Mouse (Mus musculus): ENCODE measurements at regions not wholly inside any gene's neighbourhood (a gene's known extent, or its start where the extent isn't known, plus 50 kb on each side); places are given as distances from the start of the nearest gene placed in this dataset.

GRCm38 (mm10) chr14:102615588-102616309 lies 366.7 kb downstream of the Kctd12 start:
- no peak for DNase-seq

- no peak for DNase-seq
These were observed 376.4 kb downstream of the Kctd12 start for GRCm38 (mm10) chr14:102606055-102606454.

- no peak for DNase-seq
These were observed 387.6 kb downstream of the Kctd12 start for GRCm38 (mm10) chr14:102594850-102595249.

- no peak for DNase-seq
These were observed 428.7 kb downstream of the Kctd12 start for GRCm38 (mm10) chr14:102553781-102554180.

GRCm38 (mm10) chr14:102552598-102552997 lies 429.8 kb downstream of the Kctd12 start:
- DNase-seq = no peak

GRCm38 (mm10) chr14:102524894-102525577 lies 457.4 kb downstream of the Kctd12 start:
- no peak for DNase-seq

- DNase-seq = no peak
These were observed 465.7 kb downstream of the Kctd12 start for GRCm38 (mm10) chr14:102516765-102517164.

GRCm38 (mm10) chr14:102514527-102514926 lies 467.9 kb downstream of the Kctd12 start:
- no peak for DNase-seq

GRCm38 (mm10) chr14:102512651-102513050 lies 469.8 kb downstream of the Kctd12 start:
- DNase-seq = no peak

GRCm38 (mm10) chr14:102511691-102512383 lies 470.6 kb downstream of the Kctd12 start:
- no peak for DNase-seq

GRCm38 (mm10) chr14:102510387-102510786 lies 472.1 kb downstream of the Kctd12 start:
- peak; percentile 52 for DNase-seq

- no peak for DNase-seq
These were observed 476.6 kb downstream of the Kctd12 start for GRCm38 (mm10) chr14:102505696-102506321.

- no peak for DNase-seq
These were observed 485.3 kb downstream of the Kctd12 start for GRCm38 (mm10) chr14:102497179-102497578.

GRCm38 (mm10) chr14:102492376-102492775 lies 490.1 kb downstream of the Kctd12 start:
- DNase-seq = no peak

- no peak for DNase-seq
These were observed 491.2 kb downstream of the Kctd12 start for GRCm38 (mm10) chr14:102491205-102491604.

GRCm38 (mm10) chr14:102477162-102477561 lies 505.3 kb downstream of the Kctd12 start:
- DNase-seq = no peak

GRCm38 (mm10) chr14:102469326-102469725 lies 513.1 kb downstream of the Kctd12 start:
- no peak for DNase-seq

- no peak for DNase-seq
These were observed 521.4 kb downstream of the Kctd12 start for GRCm38 (mm10) chr14:102461001-102461400.

GRCm38 (mm10) chr14:102439738-102440137 lies 542.7 kb downstream of the Kctd12 start:
- DNase-seq = no peak

- no peak for DNase-seq
These were observed 578.9 kb downstream of the Kctd12 start for GRCm38 (mm10) chr14:102403397-102404115.

- DNase-seq = no peak
These were observed 580.3 kb downstream of the Kctd12 start for GRCm38 (mm10) chr14:102402061-102402689.
